Mouse (Mus musculus): ENCODE measurements around the gene Olfr1352. TPM values are rescaled to one million over a fixed set of nuclear protein-coding genes. Genes with fewer than 3 reads are reported as not detected.

Gene Olfr1352
- not detected for polyA plus RNA-seq (2014; fragmentation: Illumina TruSeq; extraction: RNeasy Lipid Tissue Mini Kit (QIAGEN cat#74804); ENCODE audit: low read depth, low replicate concordance)

DNA sequence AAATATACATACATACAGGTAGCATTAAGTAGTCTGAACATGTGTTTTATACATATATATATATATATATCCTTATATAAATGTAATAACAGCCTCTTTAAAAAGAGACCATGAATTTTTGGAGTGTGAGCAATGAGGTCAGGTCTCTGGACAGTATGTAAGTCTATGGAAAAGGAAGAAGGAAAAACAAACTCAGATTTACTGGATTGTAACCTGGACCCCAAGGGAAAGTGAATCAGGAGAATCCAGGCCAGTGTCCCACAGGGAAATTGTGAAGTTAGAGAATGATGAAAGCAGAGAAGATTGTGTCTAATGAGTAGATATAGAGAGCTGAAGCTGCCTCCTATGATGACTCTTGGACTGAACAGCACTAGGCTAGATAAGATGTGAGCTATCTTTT, at the start of gene Olfr1352:
TSS of gene Olfr1352 (plus strand) at position 301 of the 400 bp plus-strand sequence.

GRCm38 (mm10) chr10:78950336-78950735, 30.5 kb upstream of the Olfr1352 start, which contains the start of gene Olfr8:
Gene Olfr8, plus strand, starts transcription at chr10:78950636.

GRCm38 (mm10) chr10:78963009-78963408, 17.8 kb upstream of the Olfr1352 start, which contains the start of gene Olfr1353:
Gene Olfr1353, plus strand, starts transcription at chr10:78963309.

GRCm38 (mm10) chr10:79012172-79012571, 31.3 kb downstream of the Olfr1352 start, which contains the start of gene Olfr1351:
Gene Olfr1351, plus strand, starts transcription at chr10:79012472.

DNA sequence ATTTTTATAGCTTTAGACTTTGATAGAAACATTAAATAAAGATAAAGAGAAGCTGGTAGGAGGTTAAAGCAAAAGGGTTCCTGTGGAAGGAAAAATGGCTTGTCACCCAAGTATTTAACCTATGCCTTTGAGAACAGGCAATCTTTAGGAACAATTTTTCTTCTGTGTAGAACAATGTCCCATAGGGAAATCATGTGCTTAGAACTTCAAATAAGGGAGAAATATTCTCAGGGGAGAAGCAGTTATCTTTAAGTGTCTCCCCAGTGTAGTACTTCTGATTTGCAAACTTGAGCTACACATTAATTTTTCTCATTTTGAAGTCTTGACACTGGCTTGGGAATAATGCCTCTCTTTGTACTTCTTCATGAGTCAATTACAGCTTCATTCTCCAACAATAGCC, 47.6 kb downstream of the Olfr1352 start, which contains the start of gene Olfr57:
TSS of gene Olfr57 (plus strand) at position 301 of the 400 bp plus-strand sequence.

Other genes with a start within 250 kb of the Olfr1352 start
- not detected for gene Ccdc105, start 228.0 kb upstream of the Olfr1352 start, polyA plus RNA-seq (2014; fragmentation: Illumina TruSeq; extraction: RNeasy Lipid Tissue Mini Kit (QIAGEN cat#74804); ENCODE audit: low read depth, low replicate concordance)
- gene Slc1a6, start 200.6 kb upstream of the Olfr1352 start, polyA plus RNA-seq (2014; fragmentation: Illumina TruSeq; extraction: RNeasy Lipid Tissue Mini Kit (QIAGEN cat#74804); ENCODE audit: low read depth, low replicate concordance): not detected
- not detected for gene Olfr1356, start 128.9 kb upstream of the Olfr1352 start, polyA plus RNA-seq (2014; fragmentation: Illumina TruSeq; extraction: RNeasy Lipid Tissue Mini Kit (QIAGEN cat#74804); ENCODE audit: low read depth, low replicate concordance)
- not detected for gene Olfr1355, start 105.5 kb upstream of the Olfr1352 start, polyA plus RNA-seq (2014; fragmentation: Illumina TruSeq; extraction: RNeasy Lipid Tissue Mini Kit (QIAGEN cat#74804); ENCODE audit: low read depth, low replicate concordance)
- not detected for gene Olfr1354, start 67.9 kb upstream of the Olfr1352 start, polyA plus RNA-seq (2014; fragmentation: Illumina TruSeq; extraction: RNeasy Lipid Tissue Mini Kit (QIAGEN cat#74804); ENCODE audit: low read depth, low replicate concordance)
- gene Olfr8, start 30.4 kb upstream of the Olfr1352 start, polyA plus RNA-seq (2014; fragmentation: Illumina TruSeq; extraction: RNeasy Lipid Tissue Mini Kit (QIAGEN cat#74804); ENCODE audit: low read depth, low replicate concordance): not detected
- gene Olfr1353, start 17.7 kb upstream of the Olfr1352 start, polyA plus RNA-seq (2014; fragmentation: Illumina TruSeq; extraction: RNeasy Lipid Tissue Mini Kit (QIAGEN cat#74804); ENCODE audit: low read depth, low replicate concordance): not detected
- gene Olfr1351, start 31.4 kb downstream of the Olfr1352 start, polyA plus RNA-seq (2014; fragmentation: Illumina TruSeq; extraction: RNeasy Lipid Tissue Mini Kit (QIAGEN cat#74804); ENCODE audit: low read depth, low replicate concordance): not detected
- gene Olfr57, start 47.7 kb downstream of the Olfr1352 start, polyA plus RNA-seq (2014; fragmentation: Illumina TruSeq; extraction: RNeasy Lipid Tissue Mini Kit (QIAGEN cat#74804); ENCODE audit: low read depth, low replicate concordance): not detected
- gene 2610008E11Rik, start 116.5 kb downstream of the Olfr1352 start, polyA plus RNA-seq (2014; fragmentation: Illumina TruSeq; extraction: RNeasy Lipid Tissue Mini Kit (QIAGEN cat#74804); ENCODE audit: low read depth, low replicate concordance): 57.9 TPM
- not detected for gene Vmn2r80, start 167.7 kb downstream of the Olfr1352 start, polyA plus RNA-seq (2014; fragmentation: Illumina TruSeq; extraction: RNeasy Lipid Tissue Mini Kit (QIAGEN cat#74804); ENCODE audit: low read depth, low replicate concordance)

Data from sigmoid colon, adult 10 weeks (tissue).